Mouse (Mus musculus) cortical plate, adult 2 months (tissue): Measurements from ENCODE around the gene Srr. TPM values are rescaled to one million over a fixed set of nuclear protein-coding genes. Genes with fewer than 3 reads are reported as not detected.

Experiments used
- H3K27ac ChIP-seq: fragments of 200-500 bp; 2 replicates; pipeline ENCODE4 v1.5.1; 2012; ENCODE audit warnings: low read length, control low read depth, inconsistent platforms; ENCODE audit not compliant: insufficient read depth
- H3K4me1 ChIP-seq: fragments of 200-500 bp; 2 replicates; pipeline ENCODE4 v1.6.1; 2011; ENCODE audit warnings: low read length; ENCODE audit not compliant: control insufficient read depth, insufficient read depth
- H3K4me3 ChIP-seq: fragments of 200-500 bp; 2 replicates; pipeline ENCODE4 v1.5.1; 2011; ENCODE audit warnings: mild to moderate bottlenecking, low read length, control low read depth; ENCODE audit not compliant: insufficient read depth
- CTCF ChIP-seq: fragments of 200-500 bp; IDR thresholded peaks from 2 replicates; pipeline ENCODE4 v1.5.1; 2011; ENCODE audit warnings: mild to moderate bottlenecking, control low read depth, low read length; ENCODE audit not compliant: insufficient read depth; ENCODE audit errors: extremely low read depth
- POLR2A ChIP-seq: fragments of 200-500 bp; IDR thresholded peaks from 2 replicates; pipeline ENCODE4 v1.6.1; 2011; ENCODE audit warnings: mild to moderate bottlenecking, low read length, control low read depth; ENCODE audit not compliant: insufficient read depth; ENCODE audit errors: extremely low read depth
- polyA plus RNA-seq: library from polyadenylated mRNA; depleted of rRNA; stranded (reverse); fragments of >200 nt; gene quantifications from 2 replicates; pipeline ENCODE4 v1.2.3, GENCODE M21; 2012

Gene Srr
- polyA plus RNA-seq, 1 experiment, result 62.7 TPM

DNA sequence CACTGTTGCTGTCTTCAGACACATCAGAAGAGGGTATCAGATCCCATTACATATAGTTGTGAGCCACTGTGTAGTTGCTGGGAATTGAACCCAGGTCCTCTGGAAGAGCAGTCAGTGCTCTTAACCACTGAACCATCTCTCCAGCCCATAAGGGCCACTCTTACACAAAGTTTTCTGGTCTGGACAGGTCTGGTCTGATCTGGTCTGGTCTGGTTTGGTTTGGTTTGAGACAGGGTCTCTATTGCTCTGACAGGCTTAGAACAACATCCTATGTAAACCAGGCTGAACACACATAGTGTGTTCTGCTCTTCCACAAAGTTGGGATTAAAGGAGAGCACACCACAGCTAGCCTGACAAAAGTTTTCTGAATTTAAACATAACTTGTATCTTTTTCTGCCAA is 30.3 kb upstream of the Srr start:
- H3K4me1 ChIP-seq, result no peaks in the 10 kb centered on the region
- no peak overlapping the region for H3K4me3 ChIP-seq
- TF ChIP-seq CTCF (no peak), POLR2A (no peak)
- no peak overlapping the region for H3K27ac ChIP-seq

DNA sequence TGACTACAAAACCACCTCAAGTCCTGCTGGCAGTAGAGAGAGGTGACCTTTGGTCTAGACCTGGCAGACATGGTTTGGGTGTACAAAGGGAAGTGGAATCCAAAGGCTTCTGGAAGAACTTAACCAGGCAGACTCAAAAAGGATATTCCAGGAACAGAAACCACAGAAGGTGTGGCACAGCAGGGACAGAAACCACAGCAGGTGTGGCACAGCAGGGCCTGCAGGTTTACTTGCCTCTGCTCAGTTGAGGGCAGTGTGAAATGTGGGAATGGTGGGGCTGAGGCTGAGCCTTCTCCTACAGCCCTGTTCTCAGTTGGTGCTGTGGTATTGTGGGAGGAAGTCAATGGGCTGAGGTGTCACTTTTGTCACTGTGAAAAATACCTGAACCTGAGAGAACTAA is 29.2 kb upstream of the Srr start:
- TF ChIP-seq CTCF (no peak), POLR2A (no peak)
- Histone ChIP-seq H3K27ac (no peak overlapping the region), H3K4me3 (no peak overlapping the region), H3K4me1 (no peaks in the 10 kb centered on the region)

DNA sequence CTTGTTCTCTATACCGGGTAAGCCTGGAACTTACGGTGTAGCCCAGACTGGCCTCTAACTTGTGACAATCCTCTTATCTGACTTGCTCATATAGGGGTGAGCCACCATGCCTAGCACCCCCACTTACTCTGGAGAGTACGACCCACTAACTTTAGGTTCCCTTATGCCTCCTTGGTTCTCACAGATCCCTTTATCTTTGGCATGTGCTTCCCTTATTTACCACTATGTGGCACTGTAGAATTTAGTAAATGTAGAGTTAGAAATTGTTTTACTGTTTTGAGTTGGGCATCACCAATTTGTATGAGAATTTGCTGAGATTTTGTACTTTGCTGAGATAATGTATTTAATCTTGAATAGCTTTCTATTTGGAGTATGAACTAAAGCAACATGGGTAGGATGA is 20.6 kb upstream of the Srr start:
- Histone ChIP-seq H3K27ac (no peak overlapping the region), H3K4me1 (no peaks in the 10 kb centered on the region), H3K4me3 (no peak overlapping the region)
- TF ChIP-seq POLR2A, result no peak
- 0 out of 2 replicates have a peak, but pooled peaks have one; percentile 34 for TF ChIP-seq CTCF

DNA sequence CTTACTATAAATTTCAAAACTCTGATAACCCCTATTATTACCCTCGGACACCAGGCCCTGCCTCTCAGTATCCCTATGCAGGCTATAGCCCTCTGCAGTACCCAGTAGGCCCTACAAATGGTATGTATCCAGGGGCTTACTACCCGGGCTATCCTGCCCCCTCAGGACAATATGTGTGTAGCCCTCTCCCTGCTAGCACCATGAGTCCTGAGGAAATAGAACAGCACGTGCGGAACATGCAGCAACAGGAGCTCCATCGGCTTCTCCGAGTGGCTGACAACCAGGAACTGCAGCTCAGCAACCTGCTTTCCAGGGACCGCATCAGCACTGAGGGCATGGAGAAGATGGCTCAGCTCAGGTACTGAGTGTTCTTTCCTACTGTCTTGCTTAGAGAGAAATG is 4.6 kb upstream of the Srr start:
- no peak for TF ChIP-seq CTCF
- no peak for TF ChIP-seq POLR2A
- Histone ChIP-seq H3K4me3 (no peak overlapping the region), H3K27ac (no peak overlapping the region), H3K4me1 (0 out of 2 replicates have a peak, but pooled peaks cover 2% of the 10 kb centered on the region)

DNA sequence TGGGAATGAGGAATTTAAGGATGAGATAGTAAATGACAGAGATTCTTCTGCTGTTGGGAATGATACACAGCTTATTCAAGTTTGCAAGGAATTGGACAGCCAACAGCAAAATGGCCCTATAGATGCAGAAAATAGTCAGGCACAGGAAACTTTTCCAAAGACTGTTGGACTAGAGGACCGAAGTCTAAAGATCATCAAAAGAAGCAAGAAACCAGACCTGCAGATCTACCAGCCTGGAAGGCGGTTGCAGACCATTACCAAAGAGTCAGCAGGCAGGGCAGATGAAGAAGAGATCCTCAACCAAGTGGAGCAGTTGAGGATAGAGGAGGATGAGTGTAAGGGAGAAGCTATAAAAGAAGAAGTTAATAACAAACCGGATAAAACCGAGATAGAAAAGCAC is 3.4 kb upstream of the Srr start:
- Histone ChIP-seq H3K4me3 (no peak overlapping the region), H3K27ac (no peak overlapping the region), H3K4me1 (peaks cover 2% of the 10 kb centered on the region; the same call in 1 of the 2 replicates)
- TF ChIP-seq CTCF (no peak), POLR2A (no peak)

DNA sequence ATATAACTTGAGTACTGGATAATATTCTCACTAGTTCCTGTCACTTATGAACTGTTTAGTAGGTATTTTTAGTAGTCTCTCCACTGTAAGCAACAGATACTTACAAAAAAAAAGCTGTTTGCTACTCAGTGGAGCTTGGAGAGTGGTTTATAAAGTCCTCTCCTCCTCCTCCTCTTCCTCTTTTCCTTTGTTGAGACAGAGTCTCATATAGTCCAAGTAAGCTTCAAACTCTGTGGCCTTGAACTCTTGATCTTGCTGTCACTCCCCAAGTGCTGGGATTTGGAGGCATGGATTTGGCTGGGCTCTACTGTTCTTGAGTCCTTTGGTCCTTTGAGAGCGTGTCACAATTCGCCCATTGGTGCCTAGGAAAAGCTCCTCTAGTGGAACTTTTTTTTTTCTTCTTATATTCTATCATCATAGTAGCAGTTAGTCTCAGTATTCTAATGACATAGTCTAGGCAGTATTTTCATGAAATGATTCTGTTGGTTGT is 1.5 kb upstream of the Srr start:
- Histone ChIP-seq H3K4me3 (no peak overlapping the region), H3K4me1 (peaks cover 2% of the 10 kb centered on the region; the same call in 1 of the 2 replicates), H3K27ac (no peak overlapping the region)
- no peak for TF ChIP-seq CTCF
- no peak for TF ChIP-seq POLR2A

DNA sequence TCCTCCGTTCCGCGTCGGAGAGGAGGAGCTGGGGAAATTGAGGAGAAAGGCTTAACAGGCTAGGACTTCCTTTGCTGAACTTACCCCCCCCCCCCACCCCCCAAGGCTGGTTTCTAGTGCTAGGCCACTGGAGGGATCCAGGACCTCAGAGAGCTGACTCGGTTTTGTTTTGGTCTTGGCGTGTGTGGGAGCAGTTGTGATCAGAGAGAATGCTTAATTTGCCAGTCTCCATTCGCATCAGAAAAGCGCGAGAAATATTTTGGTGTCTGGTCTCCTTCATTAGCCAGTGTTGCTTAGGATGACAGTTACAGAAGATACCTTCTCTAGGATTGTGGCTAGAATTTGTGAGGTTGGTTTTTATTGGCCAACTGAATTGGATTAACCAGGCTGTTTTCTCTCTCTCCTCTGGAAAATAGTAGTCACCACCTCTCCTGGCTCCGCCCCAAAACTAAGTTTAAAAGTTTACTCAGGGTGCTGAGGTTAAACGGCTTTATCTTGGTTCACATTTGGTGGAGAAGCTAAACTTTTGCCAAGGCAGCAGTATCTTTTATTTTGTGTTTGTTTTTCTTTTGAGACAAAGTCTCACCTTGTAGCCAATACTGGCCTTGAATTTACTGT is 749 bp upstream of the Srr start:
- H3K4me1 ChIP-seq, result peaks cover 2% of the 10 kb centered on the region; the same call in 1 of the 2 replicates
- H3K27ac ChIP-seq, result peak overlapping the region; percentile 94
- H3K4me3 ChIP-seq, result peak overlapping the region; percentile 64
- TF ChIP-seq POLR2A, result no peak
- TF ChIP-seq CTCF, result no peak

DNA sequence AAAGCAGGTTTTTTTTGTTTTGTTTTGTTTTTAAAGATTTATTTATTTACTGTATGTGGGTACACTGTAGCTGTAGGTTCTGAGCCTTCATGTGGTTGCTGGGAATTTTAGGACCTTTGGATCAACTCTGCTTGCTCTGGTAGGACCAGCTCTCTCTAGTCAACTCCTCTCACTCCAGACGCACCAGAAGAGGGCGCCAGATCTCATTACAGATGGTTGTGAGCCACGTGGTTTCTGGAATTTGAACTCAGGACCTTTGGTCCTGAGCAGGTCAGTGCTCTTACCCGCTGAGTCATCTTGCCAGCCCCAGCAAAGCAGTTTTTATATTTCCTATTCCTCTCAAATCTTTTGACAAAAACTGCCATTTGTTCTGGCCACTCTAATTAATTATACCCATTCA is 1.6 kb downstream of the Srr start:
- Histone ChIP-seq H3K27ac (no peak overlapping the region), H3K4me3 (peak overlapping the region; percentile 11; the same call in 1 of the 2 replicates), H3K4me1 (peaks cover 4% of the 10 kb centered on the region; the same call in 1 of the 2 replicates)
- 0 out of 2 replicates have a peak, but pooled peaks have one; percentile 5 for TF ChIP-seq CTCF
- no peak for TF ChIP-seq POLR2A

DNA sequence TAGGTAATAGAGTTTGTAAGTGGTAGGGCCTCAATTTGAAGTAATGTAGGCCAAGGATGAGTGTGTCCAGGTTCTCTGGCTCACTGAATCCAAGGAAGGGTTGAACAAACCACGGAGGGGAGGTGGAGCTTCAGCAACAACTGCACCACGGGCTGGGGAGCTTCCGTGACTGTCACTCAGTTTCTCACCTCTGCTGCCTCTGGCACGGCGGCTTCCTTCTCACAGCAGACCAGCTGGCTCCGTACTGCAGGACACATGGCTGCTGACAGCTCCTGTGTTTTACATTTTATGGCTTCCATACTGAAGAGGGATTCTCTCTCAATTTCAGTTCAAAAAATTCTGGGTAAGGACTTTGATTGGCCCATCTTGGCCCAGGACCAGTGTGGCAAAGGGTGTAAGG is 6.5 kb downstream of the Srr start:
- Histone ChIP-seq H3K4me1 (peaks cover 2% of the 10 kb centered on the region; the same call in 1 of the 2 replicates), H3K27ac (no peak overlapping the region), H3K4me3 (no peak overlapping the region)
- TF ChIP-seq CTCF, result no peak
- TF ChIP-seq POLR2A, result no peak

DNA sequence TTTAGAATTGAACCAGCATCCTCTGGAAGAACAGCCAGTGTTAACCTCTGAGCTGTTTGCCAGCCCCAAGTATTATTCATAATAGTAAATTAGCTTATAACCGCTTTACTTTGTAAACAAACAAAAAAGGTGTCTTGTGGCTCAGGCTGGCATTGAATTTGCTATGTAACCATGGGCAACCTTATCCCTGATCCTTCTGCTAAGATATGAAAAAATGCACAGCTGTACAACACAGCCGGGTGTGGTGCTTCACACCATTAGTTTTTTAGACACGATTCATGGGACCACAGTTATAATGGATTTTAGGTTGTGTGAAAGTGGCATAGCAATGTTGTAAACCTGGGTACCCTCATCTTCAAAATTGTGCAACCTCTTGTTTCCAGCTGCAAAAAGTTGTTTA is 13.3 kb downstream of the Srr start:
- no peak overlapping the region for H3K27ac ChIP-seq
- H3K4me1 ChIP-seq, result no peaks in the 10 kb centered on the region; the same call in 1 of the 2 replicates
- H3K4me3 ChIP-seq, result no peak overlapping the region
- no peak for TF ChIP-seq POLR2A

DNA sequence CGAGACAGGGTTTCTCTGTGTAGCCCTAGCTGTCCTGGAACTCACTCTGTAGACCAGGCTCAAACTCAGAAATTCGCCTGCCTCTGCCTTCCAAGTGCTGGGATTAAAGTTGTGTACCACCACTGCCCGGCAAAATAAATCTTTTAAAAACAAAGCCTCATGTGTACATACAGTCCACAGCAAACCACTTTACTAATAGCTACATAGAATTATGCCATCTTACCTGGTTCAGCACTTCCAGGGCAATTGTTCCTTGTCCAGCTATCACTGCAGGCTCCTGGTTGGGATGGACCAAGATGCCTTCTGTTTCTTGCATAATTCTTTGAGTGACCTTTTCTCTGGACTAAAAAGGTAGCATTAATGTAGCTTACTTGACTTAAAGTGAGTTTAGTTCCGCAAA is 15.8 kb downstream of the Srr start:
- no peak overlapping the region for H3K4me3 ChIP-seq
- H3K4me1 ChIP-seq, result no peaks in the 10 kb centered on the region
- H3K27ac ChIP-seq, result no peak overlapping the region
- TF ChIP-seq POLR2A (no peak), CTCF (no peak)
